Mouse (Mus musculus): ENCODE measurements around the gene Rhbdd3.

DNA sequence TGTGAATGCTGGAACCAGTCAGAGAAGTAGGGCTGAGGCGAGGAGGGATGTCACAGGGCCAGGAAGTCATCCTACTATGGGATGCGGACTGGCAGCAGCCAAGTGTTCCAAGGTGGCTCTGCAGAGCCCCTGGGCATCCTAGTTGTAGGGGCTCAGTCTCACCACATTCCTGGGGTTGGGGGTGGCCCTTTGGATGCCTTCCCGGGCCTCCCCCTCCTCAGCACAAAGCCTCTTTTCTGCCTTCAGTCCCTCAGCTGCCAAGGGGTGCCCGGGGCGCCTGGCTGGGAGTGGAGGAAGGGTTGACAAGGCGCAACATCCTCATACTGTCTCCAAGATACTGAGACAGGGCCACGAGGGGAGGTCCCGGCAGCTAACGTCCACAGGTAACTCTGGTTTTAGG lies 51.2 kb downstream of the Rhbdd3 start:
- TF ChIP-seq CTCF (IDR thresholded peaks at IDR 0.05; ENCODE audit: low read depth) = no peak
- TF ChIP-seq EP300 (IDR thresholded peaks at IDR 0.05; ENCODE audit: low read depth) = no peak
